Mouse (Mus musculus): ENCODE measurements around the gene Clip3. TPM values are rescaled to one million over a fixed set of nuclear protein-coding genes. Genes with fewer than 3 reads are reported as not detected.

Clip3 gene
- polyA plus RNA-seq (2014; fragmentation: Nextera tagmentation; extraction: Ambion mirVana), result 30.7 and 51.1 TPM in 2 replicates

- Histone ChIP-seq H3K9ac (ENCODE audit: low read depth, low read length) (peak within 1 kb of the TSS; percentile 79), H3K36me3 (ENCODE audit: control insufficient read depth, insufficient read depth, low read length) (peaks cover 14% of the 10 kb centered on the region), H3K27ac (ENCODE audit: low read depth, low read length) (peak within 1 kb of the TSS; percentile 59; the same call in 1 of the 2 replicates), H3K4me1 (ENCODE audit: control insufficient read depth, insufficient read depth, low read length) (peaks cover 16% of the 10 kb centered on the region), H3K4me2 (replicated peaks; ENCODE audit: low read depth, low read length) (peak within 1 kb of the TSS; percentile 81), H3K9me3 (ENCODE audit: control insufficient read depth, low read length) (no peaks in the 10 kb centered on the region), H3K4me3 (ENCODE audit: low read length) (peak within 1 kb of the TSS; percentile 86), H3K27me3 (ENCODE audit: control insufficient read depth, insufficient read depth, low read length) (no peaks in the 10 kb centered on the region)
- 5% methylated on average over 34 of the region's 35 CpGs for WGBS
- peak; percentile 77 for ATAC-seq (ENCODE audit: low FRiP score, low TSS enrichment)
Measured at GRCm38 (mm10) chr7:30291215-30292131, at the start of gene Clip3. Gene Clip3, plus strand, starts transcription at chr7:30291728.

- 0 out of 2 replicates have a peak, but pooled peaks cover 7% of the 10 kb centered on the region for H3K36me3 ChIP-seq (ENCODE audit: control insufficient read depth, insufficient read depth, low read length)
Measured at GRCm38 (mm10) chr7:30251956-30252954, 39.3 kb upstream of the Clip3 start.

DNA sequence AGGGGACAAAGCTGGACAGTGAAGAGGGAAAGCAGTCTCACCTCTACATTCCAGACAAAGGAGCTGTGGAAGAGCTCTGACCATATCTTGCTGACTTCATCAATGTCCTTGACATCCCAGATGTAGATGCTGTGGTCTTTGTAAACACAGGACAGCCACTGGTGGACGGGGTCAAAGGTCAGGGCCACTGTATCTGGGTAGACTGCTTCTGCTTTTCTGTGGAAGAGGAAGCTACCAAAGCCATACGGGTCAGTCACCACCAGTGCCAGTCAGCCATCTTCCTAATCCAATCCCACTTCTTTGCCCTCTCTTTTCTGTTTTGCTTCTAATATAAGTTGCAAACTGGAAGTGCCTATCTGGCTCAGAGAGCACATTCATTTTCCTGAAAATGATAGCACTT, 26.5 kb upstream of the Clip3 start:
- 73% methylated on average over 2 of the region's 2 CpGs for WGBS
- H3K4me3 ChIP-seq (ENCODE audit: low read length), result no peak overlapping the region
- ATAC-seq (ENCODE audit: low FRiP score, low TSS enrichment), result no peak

More at GRCm38 (mm10) chr7:30251956-30252954, 39.3 kb upstream of the Clip3 start:
- WGBS, result 76% methylated on average over 12 of the region's 12 CpGs
- H3K9me3 ChIP-seq (ENCODE audit: control insufficient read depth, low read length), result no peaks in the 10 kb centered on the region
- H3K4me1 ChIP-seq (ENCODE audit: control insufficient read depth, insufficient read depth, low read length), result no peaks in the 10 kb centered on the region
- H3K4me2 ChIP-seq (replicated peaks; ENCODE audit: low read depth, low read length), result no peak overlapping the region
- H3K4me3 ChIP-seq (ENCODE audit: low read length), result no peak overlapping the region
- H3K9ac ChIP-seq (ENCODE audit: low read depth, low read length), result no peak overlapping the region
- no peak for ATAC-seq (ENCODE audit: low FRiP score, low TSS enrichment)
- H3K27me3 ChIP-seq (ENCODE audit: control insufficient read depth, insufficient read depth, low read length), result no peaks in the 10 kb centered on the region
- H3K27ac ChIP-seq (ENCODE audit: low read depth, low read length), result no peak overlapping the region

DNA sequence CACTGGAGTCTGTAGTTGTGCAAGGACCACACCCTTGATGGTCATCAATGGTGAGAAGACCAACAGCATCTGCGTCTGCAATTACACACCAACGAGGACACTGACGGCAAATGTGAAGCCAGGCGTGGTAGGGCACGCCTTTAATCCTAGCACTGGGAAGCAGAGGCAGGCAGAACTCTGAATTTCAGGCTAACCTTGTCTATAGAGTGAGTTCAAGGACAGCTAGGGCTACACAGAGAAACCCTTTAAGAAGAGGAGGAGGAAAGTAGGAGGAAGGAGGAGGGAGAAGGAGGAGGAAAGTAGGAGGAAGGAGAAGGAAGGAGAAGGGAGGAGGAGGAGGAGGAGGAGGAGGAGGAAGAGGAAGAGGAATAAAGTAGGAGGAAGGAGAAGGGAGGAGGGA, 26.0 kb upstream of the Clip3 start:
- WGBS, result over 99% methylated on average over 5 of the region's 5 CpGs
- ATAC-seq (ENCODE audit: low FRiP score, low TSS enrichment), result no peak
- Histone ChIP-seq H3K9me3 (ENCODE audit: control insufficient read depth, low read length) (no peaks in the 10 kb centered on the region), H3K9ac (ENCODE audit: low read depth, low read length) (no peak overlapping the region), H3K4me2 (replicated peaks; ENCODE audit: low read depth, low read length) (no peak overlapping the region), H3K4me3 (ENCODE audit: low read length) (no peak overlapping the region), H3K27ac (ENCODE audit: low read depth, low read length) (no peak overlapping the region), H3K4me1 (ENCODE audit: control insufficient read depth, insufficient read depth, low read length) (no peaks in the 10 kb centered on the region), H3K27me3 (ENCODE audit: control insufficient read depth, insufficient read depth, low read length) (no peaks in the 10 kb centered on the region), H3K36me3 (ENCODE audit: control insufficient read depth, insufficient read depth, low read length) (peaks cover 15% of the 10 kb centered on the region; the same call in 1 of the 2 replicates)

More for the DNA sequence above, 26.5 kb upstream of the Clip3 start:
- Histone ChIP-seq H3K4me2 (replicated peaks; ENCODE audit: low read depth, low read length) (no peak overlapping the region), H3K27me3 (ENCODE audit: control insufficient read depth, insufficient read depth, low read length) (no peaks in the 10 kb centered on the region), H3K36me3 (ENCODE audit: control insufficient read depth, insufficient read depth, low read length) (peaks cover 13% of the 10 kb centered on the region; the same call in 1 of the 2 replicates), H3K9ac (ENCODE audit: low read depth, low read length) (no peak overlapping the region), H3K9me3 (ENCODE audit: control insufficient read depth, low read length) (no peaks in the 10 kb centered on the region), H3K4me1 (ENCODE audit: control insufficient read depth, insufficient read depth, low read length) (no peaks in the 10 kb centered on the region), H3K27ac (ENCODE audit: low read depth, low read length) (no peak overlapping the region)

- Histone ChIP-seq H3K4me3 (ENCODE audit: low read length) (no peak overlapping the region), H3K4me1 (ENCODE audit: control insufficient read depth, insufficient read depth, low read length) (no peaks in the 10 kb centered on the region), H3K27ac (ENCODE audit: low read depth, low read length) (no peak overlapping the region), H3K36me3 (ENCODE audit: control insufficient read depth, insufficient read depth, low read length) (peaks cover 14% of the 10 kb centered on the region; the same call in 1 of the 2 replicates), H3K9ac (ENCODE audit: low read depth, low read length) (no peak overlapping the region), H3K4me2 (replicated peaks; ENCODE audit: low read depth, low read length) (no peak overlapping the region), H3K27me3 (ENCODE audit: control insufficient read depth, insufficient read depth, low read length) (no peaks in the 10 kb centered on the region), H3K9me3 (ENCODE audit: control insufficient read depth, low read length) (no peaks in the 10 kb centered on the region)
- no peak for ATAC-seq (ENCODE audit: low FRiP score, low TSS enrichment)
- WGBS, result 91% methylated on average over 7 of the region's 7 CpGs
Measured at GRCm38 (mm10) chr7:30265935-30266334, 25.6 kb upstream of the Clip3 start.

DNA sequence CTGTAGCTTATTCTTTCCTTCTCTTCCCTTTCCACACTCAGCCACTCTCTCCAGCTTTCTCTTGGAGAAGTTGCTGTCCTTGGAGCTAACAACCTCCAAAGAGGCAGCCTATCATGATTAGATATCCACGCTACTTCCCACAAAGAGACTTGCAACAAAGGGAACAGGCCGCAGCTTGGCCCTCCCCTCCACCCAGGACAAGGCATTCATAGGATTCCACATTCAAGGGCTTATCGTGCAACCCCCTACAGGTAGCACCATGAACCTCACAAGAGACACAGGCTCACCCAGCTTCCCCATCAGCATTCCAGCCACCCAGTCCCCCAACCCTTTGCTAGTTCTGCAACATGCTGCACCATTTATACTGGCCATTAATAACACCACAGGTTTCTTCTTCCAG, 24.7 kb upstream of the Clip3 start:
- H3K36me3 ChIP-seq (ENCODE audit: control insufficient read depth, insufficient read depth, low read length), result peaks cover 9% of the 10 kb centered on the region; the same call in 1 of the 2 replicates
- no peaks in the 10 kb centered on the region for H3K4me1 ChIP-seq (ENCODE audit: control insufficient read depth, insufficient read depth, low read length)
- no peak overlapping the region for H3K4me3 ChIP-seq (ENCODE audit: low read length)
- H3K9ac ChIP-seq (ENCODE audit: low read depth, low read length), result no peak overlapping the region
- no peaks in the 10 kb centered on the region for H3K9me3 ChIP-seq (ENCODE audit: control insufficient read depth, low read length)
- no peak for ATAC-seq (ENCODE audit: low FRiP score, low TSS enrichment)
- H3K27ac ChIP-seq (ENCODE audit: low read depth, low read length), result no peak overlapping the region
- H3K4me2 ChIP-seq (replicated peaks; ENCODE audit: low read depth, low read length), result no peak overlapping the region
- H3K27me3 ChIP-seq (ENCODE audit: control insufficient read depth, insufficient read depth, low read length), result no peaks in the 10 kb centered on the region
- 86% methylated on average over 3 of the region's 3 CpGs for WGBS

- Histone ChIP-seq H3K27me3 (ENCODE audit: control insufficient read depth, insufficient read depth, low read length) (no peaks in the 10 kb centered on the region), H3K4me2 (replicated peaks; ENCODE audit: low read depth, low read length) (no peak overlapping the region), H3K4me3 (ENCODE audit: low read length) (no peak overlapping the region), H3K9me3 (ENCODE audit: control insufficient read depth, low read length) (no peaks in the 10 kb centered on the region), H3K4me1 (ENCODE audit: control insufficient read depth, insufficient read depth, low read length) (no peaks in the 10 kb centered on the region), H3K36me3 (ENCODE audit: control insufficient read depth, insufficient read depth, low read length) (peaks cover 4% of the 10 kb centered on the region; the same call in 1 of the 2 replicates), H3K27ac (ENCODE audit: low read depth, low read length) (no peak overlapping the region), H3K9ac (ENCODE audit: low read depth, low read length) (no peak overlapping the region)
- 92% methylated on average over 4 of the region's 4 CpGs for WGBS
- no peak for ATAC-seq (ENCODE audit: low FRiP score, low TSS enrichment)
Measured at GRCm38 (mm10) chr7:30269641-30270040, 21.9 kb upstream of the Clip3 start.

- Histone ChIP-seq H3K9me3 (ENCODE audit: control insufficient read depth, low read length) (no peaks in the 10 kb centered on the region), H3K27ac (ENCODE audit: low read depth, low read length) (no peak overlapping the region), H3K27me3 (ENCODE audit: control insufficient read depth, insufficient read depth, low read length) (no peaks in the 10 kb centered on the region), H3K4me1 (ENCODE audit: control insufficient read depth, insufficient read depth, low read length) (no peaks in the 10 kb centered on the region; the same call in 1 of the 2 replicates), H3K4me3 (ENCODE audit: low read length) (no peak overlapping the region), H3K4me2 (replicated peaks; ENCODE audit: low read depth, low read length) (no peak overlapping the region), H3K9ac (ENCODE audit: low read depth, low read length) (no peak overlapping the region), H3K36me3 (ENCODE audit: control insufficient read depth, insufficient read depth, low read length) (peaks cover 4% of the 10 kb centered on the region; the same call in 1 of the 2 replicates)
- no peak for ATAC-seq (ENCODE audit: low FRiP score, low TSS enrichment)
- 52% methylated on average over 6 of the region's 6 CpGs for WGBS
Measured at GRCm38 (mm10) chr7:30274383-30274782, 17.1 kb upstream of the Clip3 start.
